In genomic region chr4:133872222-133872811, GRCm38 (mm10) we compare ENCODE assay signal across 10 mouse cellular contexts. TPM values are rescaled to one million over a fixed set of nuclear protein-coding genes. Genes with fewer than 3 reads are reported as not detected.
DNase-seq lines count a peak whose midpoint lies in the region.
"Had no signal": no experiment of that assay in that cellular context is flagged by ENCODE, and none has a peak within 500 bp of the region (broad histone marks: within the 10 kb centered on the region; RNA-seq: fewer than 3 reads in every experiment).

No protein-coding gene starts in this region.

- intact Hi-C loops in gastrocnemius, postnatal 36 days (cut with DNase I), result no loop called here

- peak; percentile 43 for DNase-seq in gastrocnemius, adult 18-20 months (ENCODE audit: low spot score)
- DNase-seq in gastrocnemius, postnatal 36 days, result no peak
- peak; percentile 29 to 45 for DNase-seq in spleen, postnatal 36 days (ENCODE audit: low spot score in 2 of 2)
- DNase-seq in spleen, postnatal 14 days (ENCODE audit: low spot score in 2 of 2), result no peak
- peak; percentile 44 for DNase-seq in induced T-regulatory cell, adult 2 months (ENCODE audit: low read depth)
- DNase-seq in skeletal muscle tissue, adult 2 months (ENCODE audit: low read depth, low spot score), result peak; percentile 43
- DNase-seq in frontal cortex, postnatal 25 days (ENCODE audit: low spot score in 2 of 2), result no peak
- no peak for DNase-seq in frontal cortex, postnatal 14 days (ENCODE audit: low spot score in 2 of 2)
- DNase-seq: cerebellum, adult 11 months; right cerebral cortex, postnatal 4 days had no signal

RNA-seq across cellular contexts. Expression of gene Rps6ka1, which starts 15.3 kb away (rescaled TPM):
- 1 to 10 TPM; 4.8 to 5.0 TPM for total RNA-seq in gastrocnemius, adult 18-20 months (2021)
- total RNA-seq in gastrocnemius, postnatal 36 days (2021), result 1 to 10 TPM; 4.9 to 6.1 TPM

Comparison
In these comparisons a context has a peak if more than half of its experiments do, and no peak if none do; other contexts are left out.
1. DNase-seq: peak in gastrocnemius, adult 18-20 months (single experiment), spleen, postnatal 36 days (2 of 2), induced T-regulatory cell, adult 2 months (single experiment) and skeletal muscle tissue, adult 2 months (single experiment); none in gastrocnemius, postnatal 36 days (0 of 2), spleen, postnatal 14 days (0 of 2), frontal cortex, postnatal 25 days (0 of 2) and frontal cortex, postnatal 14 days (0 of 2).